Mouse (Mus musculus): Measurements from ENCODE around the gene Fcer1g. TPM values are rescaled to one million over a fixed set of nuclear protein-coding genes. Genes with fewer than 3 reads are reported as not detected.
A peak's percentile ranks its signal among the peaks of the same experiment; 100 is the strongest.

Gene Fcer1g
- polyA plus RNA-seq, 1 experiment: 138 TPM

- DNase-seq: peak; percentile 51
- Histone ChIP-seq H3K4me1 (replicated peaks; ENCODE audit: control insufficient read depth, insufficient read depth, low read length) (0 out of 2 replicates have a peak, but pooled peaks cover 2% of the 10 kb centered on the region), H3K27ac (ENCODE audit: control insufficient read depth, insufficient read depth, low read length) (no peak overlapping the region), H3K27me3 (ENCODE audit: control insufficient read depth, insufficient read depth, low read length) (no peaks in the 10 kb centered on the region), H3K36me3 (ENCODE audit: control insufficient read depth, insufficient read depth, low read length) (peaks cover 76% of the 10 kb centered on the region), H3K4me3 (ENCODE audit: control insufficient read depth, insufficient read depth, low read length) (no peak overlapping the region)
- TF ChIP-seq POLR2A (IDR thresholded peaks at IDR 0.05; ENCODE audit: control insufficient read depth, extremely low read depth, insufficient read depth, low read length, poor library complexity) (no peak), CTCF (IDR thresholded peaks at IDR 0.05; ENCODE audit: borderline replicate concordance, control insufficient read depth, extremely low read depth, insufficient read depth, low read length, poor library complexity) (peak; percentile 71; the same call in 1 of the 2 replicates)
- 80% methylated on average over 14 of the region's 14 CpGs for WGBS
Measured at GRCm38 (mm10) chr1:171238463-171238862, 4.3 kb upstream of the Fcer1g start.

GRCm38 (mm10) chr1:171237438-171237837 is 3.3 kb upstream of the Fcer1g start:
- WGBS: 95% methylated on average over 6 of the region's 6 CpGs
- no peak for DNase-seq
- TF ChIP-seq POLR2A (IDR thresholded peaks at IDR 0.05; ENCODE audit: control insufficient read depth, extremely low read depth, insufficient read depth, low read length, poor library complexity) (no peak), CTCF (IDR thresholded peaks at IDR 0.05; ENCODE audit: borderline replicate concordance, control insufficient read depth, extremely low read depth, insufficient read depth, low read length, poor library complexity) (no peak)
- Histone ChIP-seq H3K4me1 (replicated peaks; ENCODE audit: control insufficient read depth, insufficient read depth, low read length) (0 out of 2 replicates have a peak, but pooled peaks cover 2% of the 10 kb centered on the region), H3K27me3 (ENCODE audit: control insufficient read depth, insufficient read depth, low read length) (no peaks in the 10 kb centered on the region), H3K4me3 (ENCODE audit: control insufficient read depth, insufficient read depth, low read length) (no peak overlapping the region), H3K36me3 (ENCODE audit: control insufficient read depth, insufficient read depth, low read length) (peaks cover 74% of the 10 kb centered on the region), H3K27ac (ENCODE audit: control insufficient read depth, insufficient read depth, low read length) (no peak overlapping the region)

DNA sequence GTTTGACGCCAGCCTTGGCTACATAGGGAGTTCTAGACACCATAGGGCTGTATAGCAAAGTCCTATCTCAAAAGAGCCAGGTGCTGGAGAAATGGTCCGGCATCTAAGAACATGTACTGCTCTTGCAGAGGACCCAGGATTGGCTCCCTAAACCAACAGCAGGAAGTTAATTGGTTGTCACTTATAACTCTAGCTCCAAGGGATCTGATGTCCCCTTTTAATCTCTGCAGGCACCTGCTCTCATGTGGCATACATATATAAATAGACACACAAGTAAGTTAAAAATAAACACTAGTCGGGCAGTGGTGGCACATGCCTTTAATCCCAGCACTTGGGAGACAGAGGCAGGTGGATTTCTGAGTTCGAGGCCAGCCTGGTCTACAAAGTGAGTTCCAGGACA is 1.6 kb upstream of the Fcer1g start:
- Histone ChIP-seq H3K4me3 (ENCODE audit: control insufficient read depth, insufficient read depth, low read length) (no peak overlapping the region), H3K4me1 (replicated peaks; ENCODE audit: control insufficient read depth, insufficient read depth, low read length) (peaks cover 4% of the 10 kb centered on the region; the same call in 1 of the 2 replicates), H3K27ac (ENCODE audit: control insufficient read depth, insufficient read depth, low read length) (no peak overlapping the region), H3K27me3 (ENCODE audit: control insufficient read depth, insufficient read depth, low read length) (no peaks in the 10 kb centered on the region), H3K36me3 (ENCODE audit: control insufficient read depth, insufficient read depth, low read length) (peaks cover 62% of the 10 kb centered on the region)
- WGBS: 86% methylated on average over 4 of the region's 4 CpGs
- DNase-seq: no peak
- TF ChIP-seq CTCF (IDR thresholded peaks at IDR 0.05; ENCODE audit: borderline replicate concordance, control insufficient read depth, extremely low read depth, insufficient read depth, low read length, poor library complexity) (no peak), POLR2A (IDR thresholded peaks at IDR 0.05; ENCODE audit: control insufficient read depth, extremely low read depth, insufficient read depth, low read length, poor library complexity) (no peak)

- no peak overlapping the region for H3K27ac ChIP-seq (ENCODE audit: control insufficient read depth, insufficient read depth, low read length)
- H3K4me3 ChIP-seq (ENCODE audit: control insufficient read depth, insufficient read depth, low read length): no peak overlapping the region
- H3K4me1 ChIP-seq (replicated peaks; ENCODE audit: control insufficient read depth, insufficient read depth, low read length): peaks cover 4% of the 10 kb centered on the region; the same call in 1 of the 2 replicates
- TF ChIP-seq POLR2A (IDR thresholded peaks at IDR 0.05; ENCODE audit: control insufficient read depth, extremely low read depth, insufficient read depth, low read length, poor library complexity) (no peak), CTCF (IDR thresholded peaks at IDR 0.05; ENCODE audit: borderline replicate concordance, control insufficient read depth, extremely low read depth, insufficient read depth, low read length, poor library complexity) (no peak)
- no peak for DNase-seq
- WGBS: 88% methylated on average over 4 of the region's 4 CpGs
- peaks cover 52% of the 10 kb centered on the region for H3K36me3 ChIP-seq (ENCODE audit: control insufficient read depth, insufficient read depth, low read length)
- no peaks in the 10 kb centered on the region for H3K27me3 ChIP-seq (ENCODE audit: control insufficient read depth, insufficient read depth, low read length)
Measured at GRCm38 (mm10) chr1:171234538-171234937, 373 bp upstream of the Fcer1g start.

- Histone ChIP-seq H3K36me3 (ENCODE audit: control insufficient read depth, insufficient read depth, low read length) (peaks cover 40% of the 10 kb centered on the region), H3K27ac (ENCODE audit: control insufficient read depth, insufficient read depth, low read length) (no peak overlapping the region), H3K4me1 (replicated peaks; ENCODE audit: control insufficient read depth, insufficient read depth, low read length) (peaks cover 4% of the 10 kb centered on the region; the same call in 1 of the 2 replicates), H3K27me3 (ENCODE audit: control insufficient read depth, insufficient read depth, low read length) (no peaks in the 10 kb centered on the region), H3K4me3 (ENCODE audit: control insufficient read depth, insufficient read depth, low read length) (no peak overlapping the region)
- 74% methylated on average over 12 of the region's 12 CpGs for WGBS
- no peak for DNase-seq
- TF ChIP-seq CTCF (IDR thresholded peaks at IDR 0.05; ENCODE audit: borderline replicate concordance, control insufficient read depth, extremely low read depth, insufficient read depth, low read length, poor library complexity) (no peak), POLR2A (IDR thresholded peaks at IDR 0.05; ENCODE audit: control insufficient read depth, extremely low read depth, insufficient read depth, low read length, poor library complexity) (no peak)
Measured at GRCm38 (mm10) chr1:171232800-171233730, 1.1 kb downstream of the Fcer1g start.

DNA sequence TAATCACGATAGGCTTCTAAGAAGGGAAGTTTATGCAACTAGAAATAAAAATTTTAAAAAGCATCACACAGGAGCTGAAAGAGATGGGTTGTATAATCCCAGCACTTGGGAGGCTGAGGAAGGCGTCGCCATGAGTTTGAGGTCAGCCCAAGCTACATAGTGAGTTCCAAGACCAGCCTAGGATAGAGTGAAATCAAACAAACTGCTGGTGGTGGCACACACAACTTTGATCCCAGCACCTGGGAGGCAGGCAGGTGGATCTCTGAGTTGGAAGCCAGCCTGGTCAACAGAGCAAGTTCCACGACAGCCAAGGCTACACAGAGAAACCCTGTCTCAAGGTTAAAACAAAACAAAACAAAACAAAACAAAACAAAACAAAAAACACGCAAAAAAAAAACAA is 1.8 kb downstream of the Fcer1g start:
- TF ChIP-seq POLR2A (IDR thresholded peaks at IDR 0.05; ENCODE audit: control insufficient read depth, extremely low read depth, insufficient read depth, low read length, poor library complexity): no peak
- no peak for TF ChIP-seq CTCF (IDR thresholded peaks at IDR 0.05; ENCODE audit: borderline replicate concordance, control insufficient read depth, extremely low read depth, insufficient read depth, low read length, poor library complexity)
- Histone ChIP-seq H3K4me1 (replicated peaks; ENCODE audit: control insufficient read depth, insufficient read depth, low read length) (peaks cover 4% of the 10 kb centered on the region; the same call in 1 of the 2 replicates), H3K36me3 (ENCODE audit: control insufficient read depth, insufficient read depth, low read length) (peaks cover 32% of the 10 kb centered on the region), H3K27me3 (ENCODE audit: control insufficient read depth, insufficient read depth, low read length) (no peaks in the 10 kb centered on the region), H3K27ac (ENCODE audit: control insufficient read depth, insufficient read depth, low read length) (no peak overlapping the region), H3K4me3 (ENCODE audit: control insufficient read depth, insufficient read depth, low read length) (no peak overlapping the region)
- no peak for DNase-seq
- WGBS: 58% methylated on average over 5 of the region's 5 CpGs

Measured in thymus, adult 2 months (tissue).